In the genomic region with DNA sequence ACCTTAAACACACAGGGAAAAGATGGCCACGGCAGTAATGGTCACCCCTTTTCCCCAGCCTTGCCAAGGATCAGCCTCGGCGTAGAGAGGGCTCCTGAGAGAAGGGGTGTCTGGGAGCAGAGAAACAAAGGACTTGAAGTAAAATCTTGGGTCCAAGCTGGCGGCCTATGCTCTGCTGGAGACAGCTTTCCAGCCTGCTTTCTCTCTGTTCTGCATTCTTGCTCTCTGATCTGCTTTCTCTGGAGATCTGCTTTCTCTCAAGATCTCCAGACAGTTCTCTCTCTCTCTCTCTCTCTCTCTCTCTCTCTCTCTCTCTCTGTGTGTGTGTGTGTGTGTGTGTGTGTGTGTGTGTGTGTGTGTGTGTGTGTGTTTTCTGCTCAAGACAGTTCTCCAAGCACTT, we compare ENCODE assay signal across 7 mouse cellular contexts.
A peak's percentile ranks its signal among the peaks of the same experiment; 100 is the strongest.
DNase-seq lines count a peak whose midpoint lies in the region; ATAC-seq and TF ChIP-seq lines count a peak whose summit lies in the region.
"Not testable (repeated sequence)": the region's sequence is repeated elsewhere in the genome, so short reads cannot be mapped to it uniquely, and the experiment has no call there.

No protein-coding gene starts in this region.

- peak overlapping the region; percentile 33; the same call in 1 of the 2 replicates for H3K9ac ChIP-seq in heart, embryonic 13.5 days
- H3K9ac ChIP-seq in intestine, embryonic 14.5 days (ENCODE audit: low read length); lung, embryonic 14.5 days; stomach, postnatal 0 days (ENCODE audit: low read length): not testable (repeated sequence)

- 26% methylated on average over 4 of the region's 4 CpGs for WGBS in heart, embryonic 13.5 days
- WGBS in intestine, embryonic 14.5 days: 25% methylated on average over 4 of the region's 4 CpGs
- WGBS in lung, embryonic 14.5 days: 53% methylated on average over 4 of the region's 4 CpGs
- 56% methylated on average over 4 of the region's 4 CpGs for WGBS in stomach, postnatal 0 days

- not testable (repeated sequence) for TF ChIP-seq CTCF in lung, embryonic 14.5 days (IDR thresholded peaks at IDR 0.05; ENCODE audit: low read depth); stomach, postnatal 0 days (IDR thresholded peaks at IDR 0.05; ENCODE audit: low read depth)

- H3K9me3 ChIP-seq in heart, embryonic 13.5 days; intestine, embryonic 14.5 days (ENCODE audit: control insufficient read depth, low read length); lung, embryonic 14.5 days (ENCODE audit: low read depth, low read length); stomach, postnatal 0 days (ENCODE audit: control insufficient read depth, low read length): not testable (repeated sequence)

- not testable (repeated sequence) for ATAC-seq in heart, embryonic 13.5 days (ENCODE audit: extremely low read depth, insufficient number of reproducible peaks, low FRiP score, low TSS enrichment); lung, embryonic 14.5 days (ENCODE audit: insufficient read depth); stomach, postnatal 0 days (ENCODE audit: low FRiP score, low TSS enrichment)
- ATAC-seq in intestine, embryonic 14.5 days (replicated peaks; ENCODE audit: low FRiP score, low TSS enrichment, low read depth): peak; percentile 71

- not testable (repeated sequence) for H3K36me3 ChIP-seq in heart, embryonic 13.5 days; intestine, embryonic 14.5 days (ENCODE audit: control insufficient read depth, insufficient read depth, low read length); lung, embryonic 14.5 days (ENCODE audit: insufficient read depth); stomach, postnatal 0 days (ENCODE audit: control insufficient read depth, insufficient read depth, low read length)

- H3K27ac ChIP-seq in heart, embryonic 13.5 days (replicated peaks): peak overlapping the region; percentile 51
- peak overlapping the region; percentile 92 for H3K27ac ChIP-seq in intestine, embryonic 14.5 days (ENCODE audit: low read depth)
- H3K27ac ChIP-seq in lung, embryonic 14.5 days (ENCODE audit: low read depth): not testable (repeated sequence)
- peak overlapping the region; percentile 75 for H3K27ac ChIP-seq in stomach, postnatal 0 days (replicated peaks)

- H3K4me3 ChIP-seq in heart, embryonic 13.5 days; intestine, embryonic 14.5 days (ENCODE audit: low read depth, low read length); lung, embryonic 14.5 days (ENCODE audit: low read depth, low read length); stomach, postnatal 0 days (ENCODE audit: low read depth, low read length): not testable (repeated sequence)

- not testable (repeated sequence) for H3K27me3 ChIP-seq in heart, embryonic 13.5 days (replicated peaks); intestine, embryonic 14.5 days (replicated peaks; ENCODE audit: control insufficient read depth, insufficient read depth, low read length); lung, embryonic 14.5 days (ENCODE audit: insufficient read depth, low read length); stomach, postnatal 0 days (ENCODE audit: control insufficient read depth, insufficient read depth, low read length)

- DNase-seq in MN1 (ENCODE audit: low spot score): peak; percentile 42
- peak; percentile 34 for DNase-seq in heart, adult 11 months
- not testable (repeated sequence) for DNase-seq in intestine, embryonic 14.5 days (ENCODE audit: low spot score); stomach, postnatal 0 days (ENCODE audit: low spot score)
- DNase-seq in lung, embryonic 14.5 days: peak; percentile 6
- peak; percentile 2 for DNase-seq in ovary, postnatal 10 days (ENCODE audit: low spot score)

- peak; percentile 24 for TF ChIP-seq EP300 in stomach, postnatal 0 days (optimal IDR thresholded peaks at IDR 0.05)

- H3K4me1 ChIP-seq in heart, embryonic 13.5 days: peaks cover 19% of the 10 kb centered on the region
- peaks cover 13% of the 10 kb centered on the region for H3K4me1 ChIP-seq in intestine, embryonic 14.5 days (replicated peaks; ENCODE audit: control insufficient read depth, insufficient read depth, low read length)
- H3K4me1 ChIP-seq in lung, embryonic 14.5 days (ENCODE audit: insufficient read depth); stomach, postnatal 0 days (replicated peaks; ENCODE audit: control insufficient read depth, insufficient read depth): not testable (repeated sequence)

- H3K4me2 ChIP-seq in heart, embryonic 13.5 days; intestine, embryonic 14.5 days (ENCODE audit: low read length); lung, embryonic 14.5 days; stomach, postnatal 0 days (replicated peaks; ENCODE audit: low read depth): not testable (repeated sequence)
